Mouse (Mus musculus) ovary, adult 18-20 months (tissue): ENCODE results near the gene Smg7.
A peak's percentile ranks its signal among the peaks of the same experiment; 100 is the strongest.
"Not testable (repeated sequence)": the region's sequence is repeated elsewhere in the genome, so short reads cannot be mapped to it uniquely, and the experiment has no call there.

Experiments used
- DNase-seq: peaks from one replicate; pipeline ENCODE4 v3.0.0; 2022; ENCODE audit warnings: low spot score, mixed read lengths

Gene Smg7

DNA sequence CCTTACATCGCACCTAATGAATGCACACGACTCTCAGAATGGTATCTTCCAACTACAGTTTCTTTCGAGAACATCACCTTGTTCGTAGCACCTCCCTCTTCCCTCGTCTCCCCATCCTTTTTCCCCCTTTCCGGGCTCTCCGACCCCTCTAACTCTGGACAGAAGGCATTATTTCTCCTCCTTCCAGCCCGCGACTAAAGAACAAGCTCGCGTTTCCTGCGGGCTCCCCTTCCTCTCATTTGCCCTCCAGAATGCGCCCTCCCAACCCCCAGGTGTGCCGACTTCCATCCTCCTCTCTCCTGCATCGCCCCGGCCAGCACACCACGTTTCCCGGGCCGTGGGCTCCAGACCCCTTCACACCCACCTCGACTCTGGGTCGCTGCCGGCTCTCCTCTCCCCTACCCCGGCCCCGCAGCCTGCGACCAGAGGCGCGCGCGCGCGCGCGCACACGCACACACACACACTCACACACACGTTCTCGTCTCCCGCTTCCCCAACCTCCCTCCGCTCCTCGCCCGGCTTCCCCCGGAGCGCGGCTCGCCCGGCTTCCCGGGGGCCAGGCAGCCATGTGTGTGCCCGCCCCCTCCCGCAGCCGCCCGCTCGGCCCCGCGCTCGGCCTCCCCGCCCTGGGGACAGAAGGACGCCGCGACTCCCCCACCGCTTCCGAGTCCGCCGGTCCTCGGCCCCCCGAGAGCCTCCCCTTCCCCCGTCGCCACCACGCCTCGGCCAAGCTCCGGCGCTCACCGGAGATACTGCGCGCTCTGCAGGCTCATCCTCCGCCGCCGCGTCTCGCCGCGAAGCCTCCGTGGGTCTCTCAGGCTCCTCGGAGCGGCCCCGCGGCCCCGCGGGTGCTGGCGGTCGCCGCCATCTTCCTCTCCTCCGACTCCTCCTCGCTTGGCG, at the start of gene Smg7:
Smg7 (minus strand) TSS at position 882 of the 900 bp plus-strand sequence.
- DNase-seq = no peak

DNA sequence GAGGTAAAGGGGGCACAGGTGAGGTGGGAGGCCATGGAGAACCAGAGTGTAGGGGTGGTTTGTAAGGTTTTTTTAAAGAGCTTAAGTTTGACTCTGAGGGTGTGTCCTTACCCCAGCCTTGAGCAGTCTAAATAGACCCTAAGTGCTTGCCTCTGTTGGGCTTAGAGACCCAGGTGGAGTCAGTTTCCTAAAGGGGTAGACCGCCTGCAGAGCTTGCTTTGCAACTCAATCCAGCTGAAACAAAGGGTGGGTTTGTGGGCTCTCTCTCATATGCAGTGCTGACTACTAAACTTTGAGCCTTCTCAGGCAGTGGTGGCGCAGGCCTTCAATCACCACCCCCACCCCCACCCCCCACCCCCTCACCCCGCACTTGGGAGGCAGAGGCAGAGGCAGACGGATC, 40.5 kb upstream of the Smg7 start:
- DNase-seq = no peak

DNA sequence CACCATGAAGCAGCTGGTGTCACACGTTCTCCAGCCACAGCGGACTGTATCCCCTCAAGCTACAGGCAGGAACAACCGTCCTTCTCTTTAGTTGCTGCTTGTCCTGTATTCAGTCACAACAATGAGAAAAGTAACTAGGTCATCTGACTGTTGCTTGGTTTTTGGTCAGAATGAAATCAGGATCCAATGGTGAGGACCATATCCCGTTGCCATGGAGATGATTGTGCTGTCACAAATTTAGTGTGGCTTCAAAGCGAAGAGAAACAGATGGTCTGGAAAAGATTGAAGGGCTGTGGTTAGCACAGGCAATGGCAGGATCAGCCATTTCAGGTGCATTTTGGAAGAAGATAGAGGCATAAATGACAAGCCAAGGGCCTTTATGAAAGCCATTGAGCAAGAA, 33.9 kb upstream of the Smg7 start:
- DNase-seq = no peak

DNA sequence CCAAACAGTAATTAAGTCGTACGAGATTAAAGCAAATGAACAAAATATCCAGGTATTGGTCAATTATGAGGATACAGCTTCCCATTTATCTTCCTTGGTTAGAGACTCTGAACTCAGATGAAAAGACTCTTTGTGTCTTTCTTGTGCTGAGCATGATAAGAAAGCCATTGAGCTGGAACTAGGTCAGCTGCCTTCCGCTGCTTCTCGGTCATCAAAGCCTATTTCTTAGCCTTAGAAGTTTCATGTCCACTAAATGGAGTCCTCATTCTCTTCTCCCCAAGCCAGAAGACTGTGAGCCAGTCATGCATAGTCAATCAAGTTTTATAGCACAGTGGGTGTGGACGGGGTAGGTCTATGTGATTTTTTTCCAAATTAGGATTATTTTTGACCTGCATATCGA, 33.0 kb upstream of the Smg7 start:
- DNase-seq = no peak

DNA sequence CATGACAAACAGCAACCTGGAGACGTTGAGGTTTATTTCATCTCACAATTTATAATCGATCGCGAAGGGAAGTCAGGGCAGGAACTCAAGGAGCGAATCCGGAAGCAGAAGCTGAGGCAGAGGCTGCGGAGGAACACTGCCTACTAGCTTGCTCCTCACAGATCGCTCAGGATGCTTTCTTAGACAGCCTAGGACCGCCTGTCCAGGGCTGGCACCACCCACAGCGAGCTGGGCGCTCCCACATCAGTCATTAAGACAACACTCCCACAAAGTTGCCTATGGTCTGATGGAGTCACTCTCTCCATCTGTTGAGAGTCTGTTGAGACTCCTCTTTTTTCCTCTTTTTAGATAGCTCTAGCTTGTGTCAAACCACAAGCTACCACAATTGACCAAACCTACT, 31.5 kb upstream of the Smg7 start:
- no peak for DNase-seq

DNA sequence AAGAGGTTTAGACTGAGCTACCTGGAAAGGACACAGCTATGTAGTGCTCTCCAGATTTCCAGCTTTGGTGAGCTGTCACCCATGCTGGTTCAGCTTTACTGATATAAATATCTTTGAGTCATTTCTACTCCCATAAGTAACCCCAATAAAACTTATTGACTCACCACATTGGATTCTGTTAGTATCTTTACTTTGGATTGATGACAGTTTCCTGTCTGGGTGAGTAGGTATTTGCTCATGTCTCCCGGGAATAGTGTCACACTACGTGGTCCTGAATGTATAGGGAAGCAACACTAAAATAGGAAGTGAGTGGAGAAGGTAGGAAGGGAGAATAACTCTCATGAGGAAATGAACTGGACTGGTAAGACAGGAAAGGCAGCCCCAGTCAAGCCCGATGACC, 19.3 kb upstream of the Smg7 start:
- no peak for DNase-seq

DNA sequence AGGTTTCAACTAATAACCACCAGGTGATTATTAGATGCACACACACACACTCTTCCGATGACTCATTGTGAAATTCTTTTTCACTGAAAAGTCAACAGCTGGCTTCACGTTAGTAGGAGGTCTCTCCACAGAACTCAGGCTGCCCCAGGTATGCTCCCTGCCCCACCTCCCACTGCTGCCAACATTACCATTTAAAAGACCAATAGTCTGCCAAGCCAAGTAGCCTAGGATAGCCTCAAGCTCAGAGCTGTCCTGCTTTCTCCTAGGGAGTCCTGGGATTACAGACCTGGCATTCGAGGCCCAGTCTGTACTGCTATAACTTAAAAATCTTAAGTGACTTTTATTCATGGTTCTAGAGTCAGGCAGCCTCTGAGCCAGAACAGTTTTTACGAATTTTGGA, 15.2 kb upstream of the Smg7 start:
- no peak for DNase-seq

DNA sequence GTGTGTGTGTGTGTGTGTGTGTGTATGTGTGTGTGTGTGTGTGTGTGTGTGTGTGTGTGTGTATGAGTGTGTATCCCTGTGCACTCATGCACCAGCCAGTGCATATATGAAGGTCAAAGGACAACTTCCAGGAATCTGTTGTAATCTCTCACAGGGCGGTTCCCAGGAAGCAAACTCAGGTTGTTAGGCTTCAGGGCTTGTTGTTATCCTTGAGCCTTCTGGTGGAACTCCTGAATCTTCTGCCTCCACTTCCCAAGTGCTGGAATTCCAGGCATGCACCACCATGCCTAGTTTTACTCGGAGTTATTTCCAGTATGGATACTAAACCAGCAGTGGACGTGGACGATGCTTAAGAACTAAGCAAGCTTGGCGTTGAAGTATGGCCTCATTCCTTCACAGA, 14.5 kb upstream of the Smg7 start:
- DNase-seq = no peak

DNA sequence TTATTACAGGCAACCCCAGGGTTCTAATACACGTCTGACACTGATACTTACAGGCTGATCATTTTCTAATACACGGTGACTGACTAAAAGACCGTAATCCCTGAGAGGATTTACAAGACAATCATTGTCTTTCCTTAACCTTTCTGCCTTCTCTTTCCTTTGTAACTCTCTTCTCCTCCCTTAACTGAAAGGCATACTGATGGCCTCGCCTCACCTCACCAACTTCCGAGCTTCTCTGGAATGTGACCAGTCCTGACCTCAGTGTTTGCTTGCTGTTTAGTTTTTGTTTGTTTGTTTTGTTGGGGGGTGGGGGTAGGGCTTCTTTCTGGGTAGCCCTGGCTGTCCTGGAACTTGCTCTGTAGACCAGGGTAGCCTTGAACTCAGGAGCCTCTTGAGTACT, 13.3 kb upstream of the Smg7 start:
- no peak for DNase-seq

DNA sequence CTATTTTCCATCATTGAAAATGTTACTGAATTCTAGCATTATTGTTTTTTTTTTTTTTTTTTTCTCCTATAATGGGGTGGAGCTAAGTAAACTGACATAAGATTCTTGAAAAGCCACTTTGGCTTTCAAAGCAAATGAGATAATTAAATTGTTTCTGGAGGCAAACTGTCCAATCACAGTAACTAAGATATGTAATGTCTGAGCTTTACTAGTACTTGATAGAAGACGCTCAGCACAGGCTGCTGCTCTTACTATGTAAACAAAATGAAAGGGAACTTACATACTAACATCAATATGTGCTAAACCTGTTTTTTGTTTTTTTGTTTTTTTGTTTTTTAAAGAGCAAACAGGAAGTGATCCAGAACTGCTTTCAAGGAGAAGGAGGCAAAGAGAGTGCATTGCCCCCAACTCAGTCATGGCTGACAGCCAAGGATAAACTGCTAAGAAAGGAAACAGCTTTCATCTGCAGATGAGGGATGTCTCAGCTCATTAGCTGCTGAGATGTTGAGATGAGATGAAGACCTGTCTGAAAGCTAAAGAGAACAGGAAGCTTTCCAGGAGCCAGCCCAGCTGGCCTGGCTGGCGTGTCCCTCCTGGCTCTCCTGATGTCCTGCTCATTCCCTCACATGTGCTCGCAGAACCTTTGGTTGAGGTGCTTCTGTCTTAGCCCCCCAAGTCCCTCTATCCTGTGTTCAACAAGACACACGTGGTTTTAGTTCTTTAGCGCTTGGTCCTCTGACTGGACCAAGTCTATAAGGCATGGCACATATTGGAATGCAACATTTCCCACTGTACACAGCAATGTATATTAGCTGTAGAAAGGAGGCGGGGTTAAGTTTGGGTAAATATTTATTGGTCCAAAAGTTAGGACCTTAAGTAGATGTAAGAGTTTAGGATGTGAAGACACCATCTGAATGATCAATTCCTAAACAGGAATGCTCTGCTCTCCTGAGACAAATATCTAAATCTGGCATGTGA, 11.3 kb upstream of the Smg7 start:
- no peak for DNase-seq

DNA sequence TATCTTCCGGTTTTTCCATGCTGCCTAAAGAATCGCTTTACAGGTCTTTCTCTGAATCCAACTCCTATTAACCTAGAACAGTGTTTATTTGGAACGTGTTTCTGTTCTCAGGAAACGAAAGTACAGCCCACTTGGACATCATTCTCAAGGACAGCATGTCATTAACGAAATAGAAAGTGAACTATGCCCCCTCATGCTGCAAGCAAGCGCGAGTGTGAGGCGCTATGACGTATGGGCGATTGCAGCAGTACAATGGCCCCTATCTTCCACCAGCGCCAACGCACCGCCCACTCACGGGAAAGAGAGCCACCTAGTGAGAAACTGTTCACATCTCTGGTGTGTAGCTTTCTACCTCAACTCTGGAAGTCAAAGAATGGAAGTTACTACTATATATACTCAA, 2.0 kb upstream of the Smg7 start:
- peak; percentile 60 for DNase-seq

DNA sequence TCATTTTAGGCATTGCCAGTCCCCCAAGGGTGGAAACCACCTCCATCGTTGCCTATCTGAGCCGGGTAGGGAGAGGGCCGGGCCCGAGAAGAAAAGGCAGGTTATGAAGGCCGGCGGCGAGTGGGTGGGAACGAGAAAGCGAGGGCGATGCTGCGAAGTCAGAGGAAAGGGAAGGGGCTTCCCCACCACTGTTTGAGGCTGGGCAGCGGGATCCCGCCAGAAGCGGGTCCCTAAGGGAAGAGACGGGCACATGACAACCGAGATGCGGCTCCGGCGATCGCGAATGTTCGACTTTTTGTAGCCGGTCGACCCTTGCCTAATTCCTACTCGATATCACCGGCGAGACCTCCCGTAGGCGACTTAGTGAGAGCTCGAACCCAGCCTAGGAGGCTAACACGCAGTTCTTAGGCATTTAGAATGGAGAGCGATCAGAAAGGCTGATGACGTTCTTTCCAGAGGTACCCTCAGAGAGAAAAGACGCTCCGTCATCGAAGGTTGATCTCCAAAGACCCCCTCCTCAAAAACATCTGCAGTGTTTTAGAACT, 1.2 kb upstream of the Smg7 start:
- no peak for DNase-seq

DNA sequence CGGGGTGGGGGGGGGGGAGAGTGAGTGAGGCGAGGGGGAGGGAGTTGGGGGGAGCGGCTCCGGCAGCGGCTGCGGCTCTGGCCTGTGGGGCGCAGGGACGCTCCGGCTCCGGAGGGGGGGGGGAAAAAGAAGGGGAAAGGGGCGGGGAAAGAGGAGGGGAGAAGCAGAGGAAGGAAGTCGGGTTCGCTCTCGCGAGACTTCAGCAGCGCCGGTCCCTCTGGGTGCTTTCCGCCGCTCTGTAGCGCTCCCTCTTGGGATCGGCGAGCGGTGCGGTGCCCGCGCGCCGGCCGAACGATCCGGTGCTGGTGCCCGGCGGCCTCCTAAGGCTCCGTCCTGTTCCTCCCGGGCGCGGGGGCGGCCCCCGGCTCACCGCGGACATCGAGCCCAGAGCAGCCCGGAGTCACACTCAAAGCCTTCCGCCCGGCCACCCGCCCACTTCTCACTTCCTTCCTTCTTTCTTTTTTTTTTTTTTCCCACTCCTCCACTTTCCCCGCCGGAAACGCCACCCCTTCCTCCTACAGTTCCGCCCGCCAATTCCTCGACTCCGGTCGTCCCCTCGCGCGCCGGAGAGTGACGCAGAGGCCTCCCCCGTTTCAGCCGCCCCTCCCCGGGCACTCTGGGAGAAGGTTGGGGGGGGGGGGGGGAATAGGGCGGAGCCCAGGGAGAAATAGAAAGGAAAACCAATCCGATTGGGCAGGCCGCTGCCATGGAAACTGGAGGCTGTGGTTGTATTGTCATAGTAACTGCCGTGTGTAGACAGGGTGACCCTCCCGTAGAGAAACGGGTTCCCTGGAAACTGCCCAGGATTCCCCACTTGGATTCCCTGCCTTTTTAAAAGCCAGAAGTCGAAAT, 445 bp upstream of the Smg7 start:
- peak; percentile 95 for DNase-seq

DNA sequence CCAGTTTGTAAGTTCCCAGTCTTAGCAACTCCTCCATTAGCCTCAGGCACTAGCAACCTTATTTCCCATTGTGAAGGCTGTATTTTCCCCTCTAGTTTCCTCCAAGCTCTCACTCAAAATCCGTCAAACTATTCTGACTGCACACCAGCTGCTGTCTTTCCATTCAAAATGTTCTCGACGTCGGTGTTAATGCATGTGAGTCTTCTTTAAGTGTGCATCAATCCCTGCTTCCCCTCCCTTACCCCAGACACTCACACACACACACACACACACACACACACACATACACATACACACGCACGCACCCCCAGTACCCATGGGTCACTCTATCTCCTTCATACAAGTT, 1.1 kb downstream of the Smg7 start:
- DNase-seq = no peak

DNA sequence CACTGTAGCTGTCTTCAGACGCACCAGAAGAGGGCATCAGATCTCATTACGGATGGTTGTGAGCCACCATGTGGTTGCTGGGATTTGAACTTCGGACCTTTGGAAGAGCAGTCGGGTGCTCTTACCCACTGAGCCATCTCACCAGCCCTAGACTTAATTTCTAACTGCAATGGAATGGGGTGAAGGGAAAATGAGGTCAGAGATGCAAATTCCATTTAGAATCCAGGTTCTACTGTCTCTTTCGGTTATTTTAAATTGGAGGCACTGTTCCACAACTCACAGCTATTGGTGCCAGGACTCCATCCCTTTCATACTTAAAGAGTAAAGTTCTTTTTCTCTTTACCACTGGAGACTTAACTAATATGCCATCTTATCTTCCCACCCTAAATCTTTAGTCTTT, 14.4 kb downstream of the Smg7 start:
- DNase-seq = not testable (repeated sequence)

DNA sequence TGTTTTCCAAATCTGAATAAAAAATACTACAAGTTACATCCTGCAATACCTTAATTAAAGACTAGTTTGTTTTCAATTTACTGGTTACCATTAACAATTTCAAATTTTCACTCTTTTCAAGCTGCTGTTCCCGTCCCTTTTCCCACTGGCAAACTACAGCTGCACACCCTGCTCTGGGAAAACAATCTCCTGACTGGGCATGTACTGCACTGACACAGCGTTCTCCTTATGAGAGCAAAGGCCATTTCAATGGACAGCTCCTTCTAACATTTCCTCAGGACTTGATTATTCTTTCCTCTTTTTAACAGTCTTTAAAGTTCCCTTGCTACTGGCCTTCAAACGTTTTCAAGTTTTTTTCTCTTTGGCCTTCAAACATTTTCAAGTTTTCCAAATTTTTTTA, 31.4 kb downstream of the Smg7 start:
- DNase-seq = no peak

DNA sequence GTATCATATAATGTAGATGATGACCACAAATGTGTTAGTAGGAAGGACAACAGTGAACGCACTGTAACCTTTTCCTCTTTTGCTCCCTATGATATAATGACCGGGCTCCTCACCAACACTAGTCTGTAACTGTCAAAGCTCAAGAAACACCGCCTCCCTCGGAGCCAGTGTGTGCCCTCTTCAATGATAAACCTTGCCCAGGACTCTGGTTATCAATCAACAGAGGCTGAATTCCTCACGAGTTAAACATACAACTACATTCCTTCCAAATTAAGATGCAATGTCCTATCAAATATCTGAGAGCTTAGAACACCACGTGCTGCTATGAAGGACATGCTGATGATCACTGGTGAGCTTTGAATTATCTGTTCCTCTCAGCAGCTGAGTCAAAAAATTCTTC, 32.5 kb downstream of the Smg7 start:
- DNase-seq = no peak

DNA sequence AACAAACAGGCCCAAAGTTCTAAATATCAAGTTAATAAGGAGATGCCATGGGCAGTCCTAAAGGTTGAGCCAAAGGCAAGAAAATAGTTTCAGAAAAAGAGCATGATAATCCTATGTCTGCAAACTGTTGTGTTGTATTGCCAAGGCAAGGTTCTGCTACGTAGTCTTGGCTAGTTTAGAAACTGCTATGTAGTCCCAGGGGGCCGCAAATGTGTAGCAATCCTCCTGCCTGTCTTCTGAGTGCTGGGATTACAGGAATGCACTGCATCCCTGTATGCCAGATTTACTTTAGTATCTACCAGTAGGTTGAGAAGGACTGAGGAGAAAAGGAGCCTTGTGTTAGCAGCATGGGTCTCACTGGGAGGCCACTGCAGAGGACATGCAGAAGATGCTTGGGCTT, 55.6 kb downstream of the Smg7 start:
- no peak for DNase-seq

DNA sequence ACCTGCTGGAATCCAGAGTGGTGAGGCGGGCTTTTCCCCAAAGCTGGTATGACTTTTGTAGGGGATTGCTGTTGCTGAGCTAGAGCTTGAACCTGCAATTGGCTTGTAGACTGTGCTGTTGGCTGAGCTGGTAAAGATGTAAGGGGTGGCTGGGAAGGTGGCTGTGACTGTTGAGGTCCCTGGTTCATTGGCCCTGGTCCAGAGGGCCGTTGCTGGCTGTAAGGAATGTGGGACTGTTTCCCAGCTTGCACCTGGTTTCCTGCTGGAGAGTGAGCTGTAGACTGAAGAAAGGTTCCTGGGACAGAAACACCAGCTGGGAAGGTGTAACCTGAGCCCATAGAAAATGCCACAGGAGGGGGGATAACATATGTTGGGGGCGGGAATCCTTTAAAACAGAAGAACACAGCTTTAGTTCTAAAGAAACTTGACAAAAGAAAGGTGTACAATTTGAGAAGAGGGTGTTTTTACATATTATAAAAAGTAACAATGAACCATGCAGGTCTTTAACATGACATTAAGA, 57.2 kb downstream of the Smg7 start:
- DNase-seq = no peak

DNA sequence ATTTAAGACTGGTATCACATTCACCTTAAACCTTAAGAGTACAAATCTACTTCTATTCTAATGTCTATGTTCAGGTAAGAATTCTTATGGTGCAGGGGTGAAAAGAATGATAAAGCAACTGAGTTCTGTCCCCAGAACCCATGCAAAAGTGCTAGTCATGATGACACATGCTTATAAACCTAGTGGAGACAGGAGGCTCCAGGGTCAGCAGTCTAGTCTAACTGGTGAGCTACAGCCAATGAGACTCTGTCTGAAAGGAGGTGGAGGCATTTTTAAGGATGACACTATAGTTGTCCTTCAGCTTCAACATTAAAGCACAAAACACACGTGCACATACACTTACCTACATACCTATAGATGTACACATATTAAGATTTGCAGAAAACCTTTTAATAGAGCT, 57.8 kb downstream of the Smg7 start:
- DNase-seq = no peak

DNA sequence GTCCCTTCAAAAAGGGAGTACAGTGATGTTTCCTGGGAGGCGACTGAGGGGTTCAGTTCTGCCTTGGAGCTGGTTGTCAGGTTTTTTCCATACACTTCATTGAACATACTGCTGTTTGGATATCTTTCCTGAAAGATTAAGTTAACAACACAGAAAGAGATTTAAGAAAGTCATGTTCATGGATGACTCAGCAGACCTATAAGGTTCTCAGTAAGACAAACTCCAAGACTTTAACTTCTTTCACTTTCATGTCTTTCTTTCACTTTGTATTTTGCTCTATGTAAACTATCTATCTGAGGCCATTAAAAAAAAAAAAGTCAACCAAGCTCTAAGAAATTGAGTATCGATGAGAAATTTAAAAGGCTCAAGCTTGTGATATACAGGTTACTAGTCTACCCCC, 61.4 kb downstream of the Smg7 start:
- no peak for DNase-seq

DNA sequence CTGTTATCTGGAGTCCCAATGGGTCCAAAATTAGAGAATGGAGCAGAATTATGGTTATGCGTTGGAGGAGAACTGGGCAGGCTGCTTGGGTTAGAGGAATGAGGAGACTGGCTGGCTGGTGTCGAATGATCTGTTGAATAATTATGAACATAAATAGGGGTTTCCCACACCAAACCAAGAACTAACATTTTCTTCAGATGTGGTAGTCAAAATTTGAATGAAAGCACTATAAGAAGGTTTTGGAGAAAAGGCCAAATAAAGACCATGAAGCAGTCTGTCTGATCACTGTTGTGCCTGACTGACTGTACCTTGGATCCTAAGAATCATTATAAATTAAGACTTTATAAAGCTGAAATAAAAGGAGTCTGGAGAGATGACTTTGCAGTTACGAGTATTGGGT, 62.1 kb downstream of the Smg7 start:
- no peak for DNase-seq
